Mouse (Mus musculus): ENCODE measurements around the gene Tgfbr3l. TPM values are rescaled to one million over a fixed set of nuclear protein-coding genes. Genes with fewer than 3 reads are reported as not detected.

The Tgfbr3l gene
- polyA plus RNA-seq, 1 experiment from 2014 or later, result 4.9 TPM

- no peak overlapping the region for H3K4me3 ChIP-seq (ENCODE audit: low read depth, low read length)
- H3K9ac ChIP-seq (replicated peaks; ENCODE audit: low read depth, low read length), result no peak overlapping the region
- no peaks in the 10 kb centered on the region for H3K9me3 ChIP-seq (ENCODE audit: control insufficient read depth, low read depth, low read length)
- no peak overlapping the region for H3K4me2 ChIP-seq (replicated peaks; ENCODE audit: low read depth, low read length)
- no peaks in the 10 kb centered on the region for H3K4me1 ChIP-seq (ENCODE audit: control insufficient read depth, insufficient read depth, low read length)
- no peak overlapping the region for H3K27ac ChIP-seq (ENCODE audit: low read length)
- no peaks in the 10 kb centered on the region for H3K27me3 ChIP-seq (ENCODE audit: control insufficient read depth, insufficient read depth, low read length)
- peaks cover 88% of the 10 kb centered on the region for H3K36me3 ChIP-seq (ENCODE audit: control insufficient read depth, insufficient read depth, low read length)
- no peak for ATAC-seq (ENCODE audit: insufficient number of reproducible peaks, insufficient read depth, low FRiP score, low read depth)
- WGBS, result 91% methylated on average over 15 of the region's 15 CpGs
Observed at GRCm38 (mm10) chr8:4265160-4265914, 17.3 kb downstream of the Tgfbr3l start.

DNA sequence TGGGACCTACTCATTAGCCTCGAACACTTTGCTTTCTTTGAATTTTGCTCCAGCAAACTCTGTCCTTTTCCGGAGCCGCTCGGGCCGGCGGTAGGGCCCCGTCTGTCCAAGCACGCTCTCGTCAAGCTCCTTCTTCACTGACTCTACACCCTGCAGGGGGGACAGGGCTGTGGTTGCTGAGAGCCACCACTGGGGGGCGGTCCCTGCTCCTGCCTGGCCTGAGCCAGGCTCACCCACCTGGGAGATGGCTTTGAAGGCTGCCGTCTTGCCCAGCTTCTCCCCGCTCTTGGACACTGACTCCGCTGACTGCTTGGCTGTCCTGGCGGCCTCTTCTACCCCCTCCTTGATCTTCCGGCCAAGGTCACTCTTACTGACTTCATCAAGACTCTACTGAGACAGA lies 19.6 kb downstream of the Tgfbr3l start:
- Histone ChIP-seq H3K27ac (ENCODE audit: low read length) (no peak overlapping the region), H3K4me2 (replicated peaks; ENCODE audit: low read depth, low read length) (no peak overlapping the region), H3K36me3 (ENCODE audit: control insufficient read depth, insufficient read depth, low read length) (peaks cover 78% of the 10 kb centered on the region), H3K9ac (replicated peaks; ENCODE audit: low read depth, low read length) (no peak overlapping the region), H3K4me3 (ENCODE audit: low read depth, low read length) (no peak overlapping the region), H3K27me3 (ENCODE audit: control insufficient read depth, insufficient read depth, low read length) (no peaks in the 10 kb centered on the region), H3K9me3 (ENCODE audit: control insufficient read depth, low read depth, low read length) (no peaks in the 10 kb centered on the region), H3K4me1 (ENCODE audit: control insufficient read depth, insufficient read depth, low read length) (no peaks in the 10 kb centered on the region)
- ATAC-seq (ENCODE audit: insufficient number of reproducible peaks, insufficient read depth, low FRiP score, low read depth), result peak; percentile 39; the same call in 1 of the 2 replicates
- 79% methylated on average over 15 of the region's 15 CpGs for WGBS

DNA sequence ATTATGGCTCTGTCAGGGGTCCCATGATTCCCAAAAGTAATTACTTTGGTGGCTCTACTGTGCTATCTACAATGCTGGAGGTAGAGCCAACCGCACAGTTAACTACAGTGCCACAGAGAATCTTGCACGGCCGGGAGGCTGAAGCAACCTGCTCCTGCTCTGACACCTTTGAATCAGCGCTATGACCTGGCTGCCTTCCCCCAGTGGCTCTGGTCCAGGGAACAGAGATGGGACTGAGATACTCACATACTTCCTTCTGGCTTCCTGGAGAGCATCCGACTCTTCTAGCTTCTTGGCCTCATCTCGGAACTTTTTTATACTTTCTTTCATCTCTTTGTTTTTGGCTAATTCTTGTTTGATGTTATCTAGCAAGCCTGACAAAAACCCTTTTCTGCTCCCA lies 21.6 kb downstream of the Tgfbr3l start:
- peaks cover 63% of the 10 kb centered on the region for H3K36me3 ChIP-seq (ENCODE audit: control insufficient read depth, insufficient read depth, low read length)
- no peaks in the 10 kb centered on the region for H3K27me3 ChIP-seq (ENCODE audit: control insufficient read depth, insufficient read depth, low read length)
- no peak overlapping the region for H3K4me3 ChIP-seq (ENCODE audit: low read depth, low read length)
- H3K4me2 ChIP-seq (replicated peaks; ENCODE audit: low read depth, low read length), result no peak overlapping the region
- WGBS, result 93% methylated on average over 6 of the region's 6 CpGs
- no peak overlapping the region for H3K27ac ChIP-seq (ENCODE audit: low read length)
- peaks cover under 1% of the 10 kb centered on the region for H3K4me1 ChIP-seq (ENCODE audit: control insufficient read depth, insufficient read depth, low read length)
- no peak for ATAC-seq (ENCODE audit: insufficient number of reproducible peaks, insufficient read depth, low FRiP score, low read depth)
- H3K9ac ChIP-seq (replicated peaks; ENCODE audit: low read depth, low read length), result no peak overlapping the region
- no peaks in the 10 kb centered on the region for H3K9me3 ChIP-seq (ENCODE audit: control insufficient read depth, low read depth, low read length)

- no peaks in the 10 kb centered on the region for H3K9me3 ChIP-seq (ENCODE audit: control insufficient read depth, low read depth, low read length)
- H3K4me1 ChIP-seq (ENCODE audit: control insufficient read depth, insufficient read depth, low read length), result peaks cover 5% of the 10 kb centered on the region
- H3K27me3 ChIP-seq (ENCODE audit: control insufficient read depth, insufficient read depth, low read length), result no peaks in the 10 kb centered on the region
- peak within 1 kb of the TSS; percentile 77 for H3K9ac ChIP-seq (replicated peaks; ENCODE audit: low read depth, low read length)
- peak within 1 kb of the TSS; percentile 47 for H3K4me2 ChIP-seq (replicated peaks; ENCODE audit: low read depth, low read length)
- ATAC-seq (ENCODE audit: insufficient number of reproducible peaks, insufficient read depth, low FRiP score, low read depth), result peak; percentile 96
- H3K27ac ChIP-seq (ENCODE audit: low read length), result peak within 1 kb of the TSS; percentile 59; the same call in 1 of the 2 replicates
- peaks cover 9% of the 10 kb centered on the region for H3K36me3 ChIP-seq (ENCODE audit: control insufficient read depth, insufficient read depth, low read length)
- under 1% methylated on average over 38 of the region's 39 CpGs for WGBS
- H3K4me3 ChIP-seq (ENCODE audit: low read depth, low read length), result peak within 1 kb of the TSS; percentile 77
Observed at GRCm38 (mm10) chr8:4275275-4276110, 27.5 kb downstream of the Tgfbr3l start, which contains the start of gene Timm44. Gene Timm44, minus strand, starts transcription at chr8:4275913.

DNA sequence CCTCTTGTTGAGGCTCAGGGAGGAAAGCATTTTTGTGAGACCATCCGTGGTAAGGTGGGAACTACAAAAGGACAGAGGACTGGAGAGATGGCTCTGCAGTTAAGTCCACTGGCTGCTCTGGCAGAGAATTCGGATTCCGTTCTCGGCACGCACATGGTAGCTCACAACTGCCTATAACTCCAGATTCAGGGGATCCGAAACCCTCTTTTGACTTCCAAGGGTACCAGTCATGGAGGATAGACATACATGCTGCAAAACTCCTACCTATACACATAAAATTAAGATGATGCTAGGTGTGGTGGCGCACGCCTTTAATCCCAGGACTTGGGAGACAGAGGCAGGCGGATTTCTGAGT lies 28.1 kb downstream of the Tgfbr3l start:
- no peaks in the 10 kb centered on the region for H3K27me3 ChIP-seq (ENCODE audit: control insufficient read depth, insufficient read depth, low read length)
- ATAC-seq (ENCODE audit: insufficient number of reproducible peaks, insufficient read depth, low FRiP score, low read depth), result peak; percentile 39; the same call in 1 of the 2 replicates
- peak overlapping the region; percentile 31 for H3K9ac ChIP-seq (replicated peaks; ENCODE audit: low read depth, low read length)
- peaks cover 5% of the 10 kb centered on the region for H3K4me1 ChIP-seq (ENCODE audit: control insufficient read depth, insufficient read depth, low read length)
- H3K4me3 ChIP-seq (ENCODE audit: low read depth, low read length), result peak overlapping the region; percentile 77
- peak overlapping the region; percentile 59; the same call in 1 of the 2 replicates for H3K27ac ChIP-seq (ENCODE audit: low read length)
- H3K9me3 ChIP-seq (ENCODE audit: control insufficient read depth, low read depth, low read length), result no peaks in the 10 kb centered on the region
- 24% methylated on average over 9 of the region's 9 CpGs for WGBS
- peak overlapping the region; percentile 47 for H3K4me2 ChIP-seq (replicated peaks; ENCODE audit: low read depth, low read length)
- H3K36me3 ChIP-seq (ENCODE audit: control insufficient read depth, insufficient read depth, low read length), result peaks cover 9% of the 10 kb centered on the region

GRCm38 (mm10) chr8:4292738-4293137 lies 44.7 kb downstream of the Tgfbr3l start:
- H3K4me1 ChIP-seq (ENCODE audit: control insufficient read depth, insufficient read depth, low read length), result no peaks in the 10 kb centered on the region
- H3K27me3 ChIP-seq (ENCODE audit: control insufficient read depth, insufficient read depth, low read length), result no peaks in the 10 kb centered on the region
- peaks cover 75% of the 10 kb centered on the region for H3K36me3 ChIP-seq (ENCODE audit: control insufficient read depth, insufficient read depth, low read length)
- no peak overlapping the region for H3K27ac ChIP-seq (ENCODE audit: low read length)
- WGBS, result 92% methylated on average over 5 of the region's 5 CpGs
- H3K9ac ChIP-seq (replicated peaks; ENCODE audit: low read depth, low read length), result no peak overlapping the region
- ATAC-seq (ENCODE audit: insufficient number of reproducible peaks, insufficient read depth, low FRiP score, low read depth), result no peak
- H3K4me3 ChIP-seq (ENCODE audit: low read depth, low read length), result no peak overlapping the region
- no peaks in the 10 kb centered on the region for H3K9me3 ChIP-seq (ENCODE audit: control insufficient read depth, low read depth, low read length)
- no peak overlapping the region for H3K4me2 ChIP-seq (replicated peaks; ENCODE audit: low read depth, low read length)

- H3K36me3 ChIP-seq (ENCODE audit: control insufficient read depth, insufficient read depth, low read length), result peaks cover 77% of the 10 kb centered on the region
- no peak overlapping the region for H3K4me3 ChIP-seq (ENCODE audit: low read depth, low read length)
- H3K4me1 ChIP-seq (ENCODE audit: control insufficient read depth, insufficient read depth, low read length), result no peaks in the 10 kb centered on the region
- no peak overlapping the region for H3K9ac ChIP-seq (replicated peaks; ENCODE audit: low read depth, low read length)
- 90% methylated on average over 4 of the region's 4 CpGs for WGBS
- no peak overlapping the region for H3K27ac ChIP-seq (ENCODE audit: low read length)
- ATAC-seq (ENCODE audit: insufficient number of reproducible peaks, insufficient read depth, low FRiP score, low read depth), result no peak
- no peaks in the 10 kb centered on the region for H3K27me3 ChIP-seq (ENCODE audit: control insufficient read depth, insufficient read depth, low read length)
- H3K9me3 ChIP-seq (ENCODE audit: control insufficient read depth, low read depth, low read length), result no peaks in the 10 kb centered on the region
- H3K4me2 ChIP-seq (replicated peaks; ENCODE audit: low read depth, low read length), result no peak overlapping the region
Observed at GRCm38 (mm10) chr8:4297822-4298221, 49.8 kb downstream of the Tgfbr3l start.
